ENCODE assay signal across 17 mouse cellular contexts in the genomic region with DNA sequence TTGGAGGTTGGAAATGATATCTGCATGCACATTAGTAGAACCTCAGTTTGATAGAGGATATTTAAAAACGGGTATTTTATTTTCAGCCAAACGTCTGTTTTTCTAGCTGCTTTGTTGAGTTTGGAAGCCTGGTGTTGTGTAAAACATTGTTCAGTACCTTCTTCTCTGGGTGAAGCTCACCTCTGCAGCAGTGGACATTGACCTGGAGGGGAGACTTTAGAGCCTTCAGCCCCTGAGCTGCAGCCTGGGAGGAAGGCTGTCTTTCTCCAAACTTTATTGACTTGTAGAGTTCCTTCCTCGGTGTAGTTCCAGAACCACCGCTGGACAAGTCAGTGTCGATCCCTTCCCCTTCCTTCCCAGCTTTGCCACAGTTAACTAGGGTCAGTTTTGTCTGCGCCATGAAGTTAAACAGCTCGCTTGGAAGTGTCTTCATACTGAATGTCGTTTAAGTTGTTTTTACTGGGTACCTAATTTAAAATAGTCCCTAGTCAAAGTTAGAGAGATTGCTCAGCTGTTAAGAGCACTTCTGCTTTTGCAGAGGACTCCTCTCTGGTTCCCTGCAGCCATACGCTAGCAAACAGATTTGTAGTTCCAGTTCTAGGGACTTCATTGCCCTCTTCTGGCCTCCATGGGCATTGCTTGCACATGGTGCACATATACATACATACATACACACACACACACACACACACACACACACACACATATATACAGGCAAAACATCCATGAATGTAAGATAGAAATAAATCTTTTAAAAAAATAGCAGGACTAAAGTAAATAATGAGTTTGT. TPM values are rescaled to one million over a fixed set of nuclear protein-coding genes. Genes with fewer than 3 reads are reported as not detected.
DNase-seq lines count a peak whose midpoint lies in the region; ATAC-seq lines count a peak whose summit lies in the region.
"Had no signal": no experiment of that assay in that cellular context is flagged by ENCODE, and none has a peak within 500 bp of the region (broad histone marks: within the 10 kb centered on the region; RNA-seq: fewer than 3 reads in every experiment).

No protein-coding gene starts in this region.

- H3K9me3 ChIP-seq in heart, embryonic 13.5 days = no peaks in the 10 kb centered on the region
- H3K9me3 ChIP-seq in kidney, embryonic 16.5 days (ENCODE audit: low read length) = peaks cover 11% of the 10 kb centered on the region
- H3K9me3 ChIP-seq in kidney, embryonic 15.5 days (replicated peaks) = 0 out of 2 replicates have a peak, but pooled peaks cover 4% of the 10 kb centered on the region
- peaks cover 59% of the 10 kb centered on the region for H3K9me3 ChIP-seq in embryonic facial prominence, embryonic 10.5 days
- H3K9me3 ChIP-seq: forebrain, embryonic 15.5 days had no signal

- no peak overlapping the region for H3K4me3 ChIP-seq in heart, embryonic 13.5 days
- no peak overlapping the region for H3K4me3 ChIP-seq in kidney, embryonic 16.5 days (ENCODE audit: low read length)
- H3K4me3 ChIP-seq in kidney, embryonic 15.5 days (replicated peaks) = no peak overlapping the region
- H3K4me3 ChIP-seq in embryonic facial prominence, embryonic 10.5 days = no peak overlapping the region
- H3K4me3 ChIP-seq: erythroblast, embryonic 14.5 days; forebrain, embryonic 15.5 days; midbrain, embryonic 10.5 days; myocyte had no signal

- H3K4me2 ChIP-seq in heart, embryonic 13.5 days = peak overlapping the region; percentile 99; the same call in 1 of the 2 replicates
- no peak overlapping the region for H3K4me2 ChIP-seq in kidney, embryonic 16.5 days (replicated peaks; ENCODE audit: low read depth, low read length)
- no peak overlapping the region for H3K4me2 ChIP-seq in kidney, embryonic 15.5 days
- H3K4me2 ChIP-seq: forebrain, embryonic 15.5 days had no signal

- H3K36me3 ChIP-seq in heart, embryonic 13.5 days = peaks cover 18% of the 10 kb centered on the region
- H3K36me3 ChIP-seq in kidney, embryonic 16.5 days (ENCODE audit: insufficient read depth, low read length) = peaks cover 14% of the 10 kb centered on the region
- peaks cover 21% of the 10 kb centered on the region; the same call in 1 of the 2 replicates for H3K36me3 ChIP-seq in kidney, embryonic 15.5 days
- H3K36me3 ChIP-seq in embryonic facial prominence, embryonic 10.5 days (replicated peaks) = peaks cover 69% of the 10 kb centered on the region

- no peak for ATAC-seq in heart, embryonic 13.5 days (ENCODE audit: extremely low read depth, insufficient number of reproducible peaks, low FRiP score, low TSS enrichment)
- no peak for ATAC-seq in kidney, embryonic 16.5 days (ENCODE audit: low FRiP score, low TSS enrichment)
- ATAC-seq in kidney, embryonic 15.5 days (replicated peaks; ENCODE audit: low FRiP score) = no peak
- ATAC-seq: forebrain, embryonic 15.5 days had no signal

- H3K27me3 ChIP-seq in heart, embryonic 13.5 days (replicated peaks) = no peaks in the 10 kb centered on the region
- no peaks in the 10 kb centered on the region for H3K27me3 ChIP-seq in kidney, embryonic 16.5 days (ENCODE audit: insufficient read depth, low read length)
- H3K27me3 ChIP-seq in kidney, embryonic 15.5 days = no peaks in the 10 kb centered on the region
- H3K27me3 ChIP-seq in embryonic facial prominence, embryonic 10.5 days (replicated peaks; ENCODE audit: low read depth, poor library complexity, severe bottlenecking) = no peaks in the 10 kb centered on the region
- H3K27me3 ChIP-seq: forebrain, embryonic 15.5 days had no signal

- no peak for DNase-seq in heart, adult 9 months (ENCODE audit: low spot score in 2 of 2)
- DNase-seq in A20 (ENCODE audit: low read depth, low spot score) (peak; percentile 42), R1 (ENCODE audit: low read depth, low spot score) (peak; percentile 77), MN1 (ENCODE audit: low spot score) (no peak)
- DNase-seq in embryonic facial prominence, embryonic 10.5 days (ENCODE audit: low spot score) = no peak
- DNase-seq: cerebellum, adult 11-12 months; lung, postnatal 36 days; retina, postnatal 1 day; right cerebral cortex, postnatal 4 days; thymus, adult 18-20 months had no signal

- no peak overlapping the region for H3K9ac ChIP-seq in heart, embryonic 13.5 days
- no peak overlapping the region for H3K9ac ChIP-seq in kidney, embryonic 16.5 days (replicated peaks; ENCODE audit: low read length)
- H3K9ac ChIP-seq in kidney, embryonic 15.5 days = no peak overlapping the region
- H3K9ac ChIP-seq: forebrain, embryonic 15.5 days had no signal

- no peak overlapping the region for H3K27ac ChIP-seq in heart, embryonic 13.5 days (replicated peaks)
- 0 out of 2 replicates have a peak overlapping the region, but pooled peaks have one; percentile 62 for H3K27ac ChIP-seq in kidney, embryonic 16.5 days (ENCODE audit: low read length)
- no peak overlapping the region for H3K27ac ChIP-seq in kidney, embryonic 15.5 days
- no peak overlapping the region for H3K27ac ChIP-seq in embryonic facial prominence, embryonic 10.5 days (replicated peaks)
- H3K27ac ChIP-seq: forebrain, embryonic 15.5 days; midbrain, embryonic 10.5 days had no signal

- H3K4me1 ChIP-seq in heart, embryonic 13.5 days = peaks cover 33% of the 10 kb centered on the region
- peaks cover 23% of the 10 kb centered on the region for H3K4me1 ChIP-seq in kidney, embryonic 16.5 days (ENCODE audit: insufficient read depth, low read length)
- H3K4me1 ChIP-seq in kidney, embryonic 15.5 days = peaks cover 23% of the 10 kb centered on the region
- peaks cover 25% of the 10 kb centered on the region for H3K4me1 ChIP-seq in embryonic facial prominence, embryonic 10.5 days

- 92% methylated on average over 9 of the region's 9 CpGs for WGBS in heart, embryonic 13.5 days
- WGBS in kidney, embryonic 16.5 days = 95% methylated on average over 9 of the region's 9 CpGs
- 96% methylated on average over 9 of the region's 9 CpGs for WGBS in kidney, embryonic 15.5 days
- 94% methylated on average over 9 of the region's 9 CpGs for WGBS in embryonic facial prominence, embryonic 10.5 days

RNA-seq across cellular contexts. Expression of gene Spin1, which starts 3.4 kb away (rescaled TPM):
- polyA plus RNA-seq in heart, embryonic 13.5 days (2015; fragmentation: Nextera tagmentation; extraction: Ambion mirVana) = 46.9 and 49.9 TPM in 2 replicates
- 92.2 and 94.0 TPM in 2 replicates for polyA plus RNA-seq in kidney, embryonic 16.5 days (2015; fragmentation: Nextera tagmentation; extraction: Ambion mirVana)
- 83.7 and 86.4 TPM in 2 replicates for polyA plus RNA-seq in kidney, embryonic 15.5 days (2015; fragmentation: Nextera tagmentation; extraction: Ambion mirVana)
- polyA plus RNA-seq in embryonic facial prominence, embryonic 10.5 days (2016; fragmentation: Nextera tagmentation; extraction: Ambion mirVana) = 94.5 and 105 TPM in 2 replicates

Comparison
In these comparisons a context has a peak if more than half of its experiments do, and no peak if none do; other contexts are left out.
1. DNase-seq: peak in A20 (single experiment) and R1 (single experiment); none in heart, adult 9 months (0 of 2), MN1 (single experiment) and embryonic facial prominence, embryonic 10.5 days (single experiment).